Mouse (Mus musculus): Measurements from ENCODE around the gene 4932415D10Rik. TPM values are rescaled to one million over a fixed set of nuclear protein-coding genes. Genes with fewer than 3 reads are reported as not detected.
A peak's percentile ranks its signal among the peaks of the same experiment; 100 is the strongest.

The 4932415D10Rik gene
- not detected in 2 replicates for total RNA-seq (2014; fragmentation: Nextera tagmentation)
- total RNA-seq (2017): not detected in 2 replicates

GRCm38 (mm10) chr10:82316482-82316881 is at the start of gene 4932415D10Rik:
Gene 4932415D10Rik, minus strand, starts transcription at chr10:82316582.
- ATAC-seq (replicated peaks; ENCODE audit: poor library complexity, severe bottlenecking): no peak

GRCm38 (mm10) chr10:82361911-82362310 is 45.5 kb upstream of the 4932415D10Rik start:
- no peak for ATAC-seq (replicated peaks; ENCODE audit: poor library complexity, severe bottlenecking)

GRCm38 (mm10) chr10:82355401-82355800 is 39.0 kb upstream of the 4932415D10Rik start:
- no peak for ATAC-seq (replicated peaks; ENCODE audit: poor library complexity, severe bottlenecking)

GRCm38 (mm10) chr10:82354083-82355010 is 38.0 kb upstream of the 4932415D10Rik start, which contains the start of gene Gm4924:
Gene Gm4924, plus strand, starts transcription at chr10:82354255.
- peak; percentile 97 for ATAC-seq (replicated peaks; ENCODE audit: poor library complexity, severe bottlenecking)

- no peak for ATAC-seq (replicated peaks; ENCODE audit: poor library complexity, severe bottlenecking)
Measured at GRCm38 (mm10) chr10:82329826-82330225, 13.4 kb upstream of the 4932415D10Rik start.

GRCm38 (mm10) chr10:82320134-82320533 is 3.8 kb upstream of the 4932415D10Rik start:
- ATAC-seq (replicated peaks; ENCODE audit: poor library complexity, severe bottlenecking): no peak

GRCm38 (mm10) chr10:82296440-82296839 is 19.9 kb downstream of the 4932415D10Rik start:
- no peak for ATAC-seq (replicated peaks; ENCODE audit: poor library complexity, severe bottlenecking)

GRCm38 (mm10) chr10:82257331-82257730 is 59.1 kb downstream of the 4932415D10Rik start:
- no peak for ATAC-seq (replicated peaks; ENCODE audit: poor library complexity, severe bottlenecking)

- no peak for ATAC-seq (replicated peaks; ENCODE audit: poor library complexity, severe bottlenecking)
Measured at GRCm38 (mm10) chr10:82245021-82245420, 71.4 kb downstream of the 4932415D10Rik start.

- no peak for ATAC-seq (replicated peaks; ENCODE audit: poor library complexity, severe bottlenecking)
Measured at GRCm38 (mm10) chr10:82241401-82241788, 75.0 kb downstream of the 4932415D10Rik start.

GRCm38 (mm10) chr10:82240742-82241400 is 75.5 kb downstream of the 4932415D10Rik start, which contains the start of gene Zfp938:
Gene Zfp938, minus strand, starts transcription at chr10:82241280.
- ATAC-seq (replicated peaks; ENCODE audit: poor library complexity, severe bottlenecking): peak; percentile 100

Other genes with a start within 250 kb of the 4932415D10Rik start
- gene BC024063, start 233.2 kb downstream of the 4932415D10Rik start, total RNA-seq (2014; fragmentation: Nextera tagmentation): not detected in 2 replicates
- gene BC024063, start 233.2 kb downstream of the 4932415D10Rik start, total RNA-seq (2017): 0.73 TPM in 1 of 2 replicates, not detected in the other
- gene AU041133, start 188.6 kb downstream of the 4932415D10Rik start, total RNA-seq (2014; fragmentation: Nextera tagmentation): 1.9 and 6.7 TPM in 2 replicates
- gene AU041133, start 188.6 kb downstream of the 4932415D10Rik start, total RNA-seq (2017): 6.2 and 6.6 TPM in 2 replicates
- gene Zfp938, start 75.3 kb downstream of the 4932415D10Rik start, total RNA-seq (2014; fragmentation: Nextera tagmentation): 6.5 and 7.7 TPM in 2 replicates
- 5.8 and 5.9 TPM in 2 replicates for gene Zfp938, start 75.3 kb downstream of the 4932415D10Rik start, total RNA-seq (2017)
- 3.2 and 5.5 TPM in 2 replicates for gene Gm4924, start 37.7 kb upstream of the 4932415D10Rik start, total RNA-seq (2014; fragmentation: Nextera tagmentation)
- 1.1 and 3.0 TPM in 2 replicates for gene Gm4924, start 37.7 kb upstream of the 4932415D10Rik start, total RNA-seq (2017)
- gene Gm1553, start 176.0 kb upstream of the 4932415D10Rik start, total RNA-seq (2014; fragmentation: Nextera tagmentation): not detected in 2 replicates
- gene Gm1553, start 176.0 kb upstream of the 4932415D10Rik start, total RNA-seq (2017): not detected in 2 replicates

Measured in granulocyte monocyte progenitor cell, adult 5-6 weeks (primary cell).